Mouse (Mus musculus): ENCODE data around the gene Eef1e1. TPM values are rescaled to one million over a fixed set of nuclear protein-coding genes. Genes with fewer than 3 reads are reported as not detected.

Gene Eef1e1
- polyA plus RNA-seq, 1 experiment, result 11.3 TPM

- no peaks in the 10 kb centered on the region for H3K27me3 ChIP-seq (ENCODE audit: control insufficient read depth, insufficient read depth, low read length)
- H3K4me3 ChIP-seq (ENCODE audit: control insufficient read depth, insufficient read depth, low read length), result no peak overlapping the region
- no peaks in the 10 kb centered on the region for H3K4me1 ChIP-seq (replicated peaks; ENCODE audit: control insufficient read depth, insufficient read depth, low read length)
- no peak for DNase-seq
- no peaks in the 10 kb centered on the region for H3K36me3 ChIP-seq (ENCODE audit: control insufficient read depth, insufficient read depth, low read length)
- no peak overlapping the region for H3K27ac ChIP-seq (ENCODE audit: control insufficient read depth, insufficient read depth, low read length)
- TF ChIP-seq CTCF (IDR thresholded peaks at IDR 0.05; ENCODE audit: borderline replicate concordance, control insufficient read depth, extremely low read depth, insufficient read depth, low read length, poor library complexity) (no peak), POLR2A (IDR thresholded peaks at IDR 0.05; ENCODE audit: control insufficient read depth, extremely low read depth, insufficient read depth, low read length, poor library complexity) (no peak)
- WGBS, result 96% methylated on average over 4 of the region's 4 CpGs
These were observed 42.0 kb downstream of the Eef1e1 start for GRCm38 (mm10) chr13:38616887-38617286.

- no peaks in the 10 kb centered on the region for H3K27me3 ChIP-seq (ENCODE audit: control insufficient read depth, insufficient read depth, low read length)
- TF ChIP-seq CTCF (IDR thresholded peaks at IDR 0.05; ENCODE audit: borderline replicate concordance, control insufficient read depth, extremely low read depth, insufficient read depth, low read length, poor library complexity), result no peak
- no peak for TF ChIP-seq POLR2A (IDR thresholded peaks at IDR 0.05; ENCODE audit: control insufficient read depth, extremely low read depth, insufficient read depth, low read length, poor library complexity)
- 93% methylated on average over 5 of the region's 5 CpGs for WGBS
- no peak overlapping the region for H3K4me3 ChIP-seq (ENCODE audit: control insufficient read depth, insufficient read depth, low read length)
- no peak for DNase-seq
- H3K36me3 ChIP-seq (ENCODE audit: control insufficient read depth, insufficient read depth, low read length), result no peaks in the 10 kb centered on the region
- H3K4me1 ChIP-seq (replicated peaks; ENCODE audit: control insufficient read depth, insufficient read depth, low read length), result no peaks in the 10 kb centered on the region
- no peak overlapping the region for H3K27ac ChIP-seq (ENCODE audit: control insufficient read depth, insufficient read depth, low read length)
These were observed 43.2 kb downstream of the Eef1e1 start for GRCm38 (mm10) chr13:38615656-38616055.

- Histone ChIP-seq H3K4me1 (replicated peaks; ENCODE audit: control insufficient read depth, insufficient read depth, low read length) (no peaks in the 10 kb centered on the region), H3K4me3 (ENCODE audit: control insufficient read depth, insufficient read depth, low read length) (no peak overlapping the region), H3K27ac (ENCODE audit: control insufficient read depth, insufficient read depth, low read length) (no peak overlapping the region), H3K36me3 (ENCODE audit: control insufficient read depth, insufficient read depth, low read length) (no peaks in the 10 kb centered on the region), H3K27me3 (ENCODE audit: control insufficient read depth, insufficient read depth, low read length) (no peaks in the 10 kb centered on the region)
- DNase-seq, result no peak
- 69% methylated on average over 5 of the region's 5 CpGs for WGBS
- no peak for TF ChIP-seq CTCF (IDR thresholded peaks at IDR 0.05; ENCODE audit: borderline replicate concordance, control insufficient read depth, extremely low read depth, insufficient read depth, low read length, poor library complexity)
- TF ChIP-seq POLR2A (IDR thresholded peaks at IDR 0.05; ENCODE audit: control insufficient read depth, extremely low read depth, insufficient read depth, low read length, poor library complexity), result no peak
These were observed 44.6 kb downstream of the Eef1e1 start for GRCm38 (mm10) chr13:38614298-38614697.

GRCm38 (mm10) chr13:38613583-38613982 is 45.3 kb downstream of the Eef1e1 start:
- TF ChIP-seq POLR2A (IDR thresholded peaks at IDR 0.05; ENCODE audit: control insufficient read depth, extremely low read depth, insufficient read depth, low read length, poor library complexity) (no peak), CTCF (IDR thresholded peaks at IDR 0.05; ENCODE audit: borderline replicate concordance, control insufficient read depth, extremely low read depth, insufficient read depth, low read length, poor library complexity) (no peak)
- Histone ChIP-seq H3K4me3 (ENCODE audit: control insufficient read depth, insufficient read depth, low read length) (no peak overlapping the region), H3K27me3 (ENCODE audit: control insufficient read depth, insufficient read depth, low read length) (no peaks in the 10 kb centered on the region), H3K4me1 (replicated peaks; ENCODE audit: control insufficient read depth, insufficient read depth, low read length) (no peaks in the 10 kb centered on the region), H3K27ac (ENCODE audit: control insufficient read depth, insufficient read depth, low read length) (no peak overlapping the region), H3K36me3 (ENCODE audit: control insufficient read depth, insufficient read depth, low read length) (no peaks in the 10 kb centered on the region)
- no peak for DNase-seq
- WGBS, result 80% methylated on average over 8 of the region's 8 CpGs

- WGBS, result 96% methylated on average over 9 of the region's 9 CpGs
These were observed 46.2 kb downstream of the Eef1e1 start for GRCm38 (mm10) chr13:38612608-38613007.

GRCm38 (mm10) chr13:38612179-38612578 is 46.7 kb downstream of the Eef1e1 start:
- no peak overlapping the region for H3K4me3 ChIP-seq (ENCODE audit: control insufficient read depth, insufficient read depth, low read length)
- H3K27ac ChIP-seq (ENCODE audit: control insufficient read depth, insufficient read depth, low read length), result no peak overlapping the region
- DNase-seq, result no peak
- no peak for TF ChIP-seq CTCF (IDR thresholded peaks at IDR 0.05; ENCODE audit: borderline replicate concordance, control insufficient read depth, extremely low read depth, insufficient read depth, low read length, poor library complexity)
- TF ChIP-seq POLR2A (IDR thresholded peaks at IDR 0.05; ENCODE audit: control insufficient read depth, extremely low read depth, insufficient read depth, low read length, poor library complexity), result no peak
- no peaks in the 10 kb centered on the region for H3K4me1 ChIP-seq (replicated peaks; ENCODE audit: control insufficient read depth, insufficient read depth, low read length)
- 97% methylated on average over 4 of the region's 4 CpGs for WGBS
- H3K36me3 ChIP-seq (ENCODE audit: control insufficient read depth, insufficient read depth, low read length), result no peaks in the 10 kb centered on the region
- H3K27me3 ChIP-seq (ENCODE audit: control insufficient read depth, insufficient read depth, low read length), result no peaks in the 10 kb centered on the region

More at GRCm38 (mm10) chr13:38612608-38613007, 46.2 kb downstream of the Eef1e1 start:
- TF ChIP-seq CTCF (IDR thresholded peaks at IDR 0.05; ENCODE audit: borderline replicate concordance, control insufficient read depth, extremely low read depth, insufficient read depth, low read length, poor library complexity) (no peak), POLR2A (IDR thresholded peaks at IDR 0.05; ENCODE audit: control insufficient read depth, extremely low read depth, insufficient read depth, low read length, poor library complexity) (no peak)
- DNase-seq, result no peak
- Histone ChIP-seq H3K4me1 (replicated peaks; ENCODE audit: control insufficient read depth, insufficient read depth, low read length) (no peaks in the 10 kb centered on the region), H3K27ac (ENCODE audit: control insufficient read depth, insufficient read depth, low read length) (no peak overlapping the region), H3K4me3 (ENCODE audit: control insufficient read depth, insufficient read depth, low read length) (no peak overlapping the region), H3K27me3 (ENCODE audit: control insufficient read depth, insufficient read depth, low read length) (no peaks in the 10 kb centered on the region), H3K36me3 (ENCODE audit: control insufficient read depth, insufficient read depth, low read length) (no peaks in the 10 kb centered on the region)

GRCm38 (mm10) chr13:38610336-38610735 is 48.5 kb downstream of the Eef1e1 start:
- no peaks in the 10 kb centered on the region for H3K27me3 ChIP-seq (ENCODE audit: control insufficient read depth, insufficient read depth, low read length)
- no peaks in the 10 kb centered on the region for H3K36me3 ChIP-seq (ENCODE audit: control insufficient read depth, insufficient read depth, low read length)
- H3K4me1 ChIP-seq (replicated peaks; ENCODE audit: control insufficient read depth, insufficient read depth, low read length), result no peaks in the 10 kb centered on the region
- TF ChIP-seq CTCF (IDR thresholded peaks at IDR 0.05; ENCODE audit: borderline replicate concordance, control insufficient read depth, extremely low read depth, insufficient read depth, low read length, poor library complexity) (no peak), POLR2A (IDR thresholded peaks at IDR 0.05; ENCODE audit: control insufficient read depth, extremely low read depth, insufficient read depth, low read length, poor library complexity) (no peak)
- 95% methylated on average over 6 of the region's 6 CpGs for WGBS
- DNase-seq, result no peak
- no peak overlapping the region for H3K4me3 ChIP-seq (ENCODE audit: control insufficient read depth, insufficient read depth, low read length)
- no peak overlapping the region for H3K27ac ChIP-seq (ENCODE audit: control insufficient read depth, insufficient read depth, low read length)
